Mouse (Mus musculus): ENCODE results near the gene Lgals1.

The Lgals1 gene

DNA sequence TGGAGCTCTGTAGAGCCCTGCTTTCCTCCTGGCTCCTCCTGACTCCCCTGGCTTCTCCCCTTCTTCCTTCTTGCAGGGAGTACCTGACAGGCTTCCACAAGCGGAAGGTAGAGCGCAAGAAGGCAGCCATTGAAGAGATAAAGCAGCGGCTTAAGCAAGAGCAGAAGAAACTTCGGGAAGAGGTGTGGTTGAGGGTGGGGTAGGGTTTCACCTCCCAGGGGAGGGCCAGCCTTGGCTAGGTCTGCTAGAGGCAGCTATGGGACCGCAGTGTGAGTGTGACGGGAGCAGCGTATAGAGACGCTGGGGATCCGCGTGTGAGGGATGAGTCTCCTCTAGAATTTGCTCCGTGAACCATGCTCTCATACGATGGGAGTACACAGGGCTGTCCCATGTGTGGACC lies 9.9 kb downstream of the Lgals1 start:
- DNase-seq (ENCODE audit: inconsistent age in 2 of 2, low spot score in 1 of 2) = no peak

- DNase-seq (ENCODE audit: inconsistent age in 2 of 2, low spot score in 1 of 2) = no peak
These were observed 10.8 kb downstream of the Lgals1 start for GRCm38 (mm10) chr15:78937311-78937710.

DNA sequence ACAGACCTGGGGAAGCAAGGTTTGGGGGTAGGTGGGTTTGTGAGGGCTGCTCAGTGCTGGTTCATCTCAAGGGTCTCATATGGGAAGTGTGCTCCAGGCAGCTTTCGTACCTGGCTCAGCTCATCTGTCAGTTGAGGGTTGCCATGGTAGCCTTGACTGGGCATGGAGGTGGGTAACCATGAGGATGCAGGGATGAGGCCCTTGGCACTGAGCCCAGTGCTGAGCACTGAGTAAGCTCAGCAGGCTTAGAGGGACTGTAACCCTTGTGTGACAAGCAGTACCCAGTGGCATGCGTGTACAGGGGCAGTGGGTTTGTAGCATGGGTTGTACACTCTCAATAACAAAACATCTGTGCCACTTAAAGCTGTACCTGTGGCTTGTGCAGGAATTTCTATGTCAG lies 11.4 kb downstream of the Lgals1 start:
- no peak for DNase-seq (ENCODE audit: inconsistent age in 2 of 2, low spot score in 1 of 2)

DNA sequence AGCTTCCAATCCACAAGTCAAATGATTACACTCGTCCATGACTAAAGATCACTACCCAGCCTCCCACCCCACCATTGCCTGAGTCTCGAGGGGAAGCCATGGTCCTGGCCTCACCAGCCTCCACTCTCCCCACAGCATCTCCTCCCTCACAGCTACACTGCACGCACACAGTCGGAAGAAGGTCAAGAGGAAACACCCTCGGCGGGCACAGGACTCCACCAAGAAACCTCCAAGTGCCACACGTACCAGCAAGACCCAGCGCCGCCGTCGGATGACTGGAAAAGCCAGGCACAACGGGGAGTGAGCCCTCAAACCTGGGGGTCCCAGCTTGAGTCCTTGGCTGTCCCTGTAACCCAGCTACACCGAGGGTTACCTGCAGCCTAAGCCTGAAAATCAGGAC lies 13.8 kb downstream of the Lgals1 start:
- DNase-seq (ENCODE audit: inconsistent age in 2 of 2, low spot score in 1 of 2) = no peak

DNA sequence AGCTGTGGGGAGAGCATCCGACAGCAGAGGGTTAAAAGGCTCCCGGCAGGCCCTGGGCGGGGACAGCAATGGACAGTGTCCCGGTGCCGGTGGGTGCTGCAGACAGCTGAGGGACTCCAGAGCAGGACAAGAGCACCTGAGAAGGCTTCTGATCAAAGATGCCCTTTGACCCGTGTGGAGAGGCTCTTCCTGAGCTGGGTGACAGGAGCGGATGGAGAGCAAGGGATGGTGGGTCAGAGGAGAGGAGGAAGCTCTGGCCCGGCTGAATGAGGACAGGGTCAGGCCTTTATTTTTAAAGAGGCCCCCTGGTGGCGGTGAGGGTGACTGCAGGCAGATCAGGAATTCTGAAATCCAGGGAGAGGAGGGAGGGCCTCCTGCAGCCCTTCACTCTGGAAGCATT lies 16.1 kb downstream of the Lgals1 start:
- DNase-seq (ENCODE audit: inconsistent age in 2 of 2, low spot score in 1 of 2) = peak; percentile 85 to 96

DNA sequence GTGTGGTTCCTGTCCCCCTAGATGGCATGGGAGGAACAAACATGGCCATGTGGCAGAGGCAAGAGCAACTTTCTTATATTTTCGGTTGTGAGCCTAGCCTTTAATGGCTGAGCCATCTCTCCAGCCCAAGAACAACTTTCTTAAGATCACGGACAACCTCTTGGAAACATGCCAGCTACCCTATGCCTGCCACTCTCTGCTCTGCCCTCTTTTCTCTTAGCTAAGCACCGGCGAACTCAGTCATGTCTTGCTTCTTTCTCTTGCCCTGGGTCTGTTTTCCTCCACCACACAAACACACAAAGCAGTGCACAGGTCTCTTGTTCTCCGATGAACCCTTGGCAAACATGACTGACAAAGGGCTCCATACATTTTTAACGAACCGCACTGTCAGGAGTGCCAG lies 19.7 kb downstream of the Lgals1 start:
- DNase-seq (ENCODE audit: inconsistent age in 2 of 2, low spot score in 1 of 2) = no peak

GRCm38 (mm10) chr15:78947657-78948056 lies 21.1 kb downstream of the Lgals1 start, which contains the start of gene Triobp:
Triobp (plus strand) TSS chr15:78947724.
- DNase-seq (ENCODE audit: inconsistent age in 2 of 2, low spot score in 1 of 2) = peak; percentile 91 to 94

GRCm38 (mm10) chr15:78948152-78948725 lies 21.7 kb downstream of the Lgals1 start:
- no peak for DNase-seq (ENCODE audit: inconsistent age in 2 of 2, low spot score in 1 of 2)

DNA sequence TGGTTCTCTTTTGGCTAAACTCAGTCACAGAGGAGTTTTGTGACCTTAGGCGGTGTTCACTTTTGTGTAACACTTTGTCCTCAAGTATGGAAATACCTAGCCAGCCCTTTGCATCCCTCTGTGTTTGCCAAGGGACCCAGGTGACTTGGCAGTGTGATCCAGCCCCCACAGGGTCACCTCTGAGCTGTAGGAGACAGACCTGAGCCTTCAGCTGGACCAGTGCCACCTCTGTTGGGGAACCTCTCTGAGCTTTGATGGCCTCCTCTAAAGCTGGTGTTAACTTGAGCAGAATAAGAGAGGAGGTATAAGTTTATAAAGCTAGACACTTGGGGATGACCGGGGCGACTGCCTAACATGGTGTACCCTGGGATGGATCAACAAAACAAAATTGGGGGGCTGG lies 22.4 kb downstream of the Lgals1 start:
- no peak for DNase-seq (ENCODE audit: inconsistent age in 2 of 2, low spot score in 1 of 2)

GRCm38 (mm10) chr15:78955663-78956062 lies 29.1 kb downstream of the Lgals1 start:
- DNase-seq (ENCODE audit: inconsistent age in 2 of 2, low spot score in 1 of 2) = no peak

DNA sequence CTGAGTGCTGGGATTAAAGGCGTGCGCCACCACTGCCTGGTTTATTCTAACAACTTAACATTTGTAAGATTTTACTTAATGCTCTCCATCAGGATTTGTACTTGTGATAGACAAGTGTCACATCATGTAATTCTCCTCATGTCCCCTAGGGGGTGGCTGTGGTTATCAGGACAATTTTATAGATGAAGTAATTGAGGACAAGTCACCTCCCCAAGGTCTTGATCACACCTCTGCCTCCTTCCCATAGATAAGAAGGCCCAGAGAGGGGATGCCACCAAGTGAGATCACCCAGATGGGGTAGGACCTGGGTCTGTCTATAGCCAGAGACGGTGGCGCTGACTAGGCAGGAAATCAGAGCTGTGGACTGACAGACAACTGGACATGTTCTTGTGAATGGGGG lies 29.8 kb downstream of the Lgals1 start:
- peak in 1 of 2 experiments; percentile 59 for DNase-seq (ENCODE audit: inconsistent age in 2 of 2, low spot score in 1 of 2)

- no peak for DNase-seq (ENCODE audit: inconsistent age in 2 of 2, low spot score in 1 of 2)
These were observed 30.5 kb downstream of the Lgals1 start for GRCm38 (mm10) chr15:78957021-78957420.

DNA sequence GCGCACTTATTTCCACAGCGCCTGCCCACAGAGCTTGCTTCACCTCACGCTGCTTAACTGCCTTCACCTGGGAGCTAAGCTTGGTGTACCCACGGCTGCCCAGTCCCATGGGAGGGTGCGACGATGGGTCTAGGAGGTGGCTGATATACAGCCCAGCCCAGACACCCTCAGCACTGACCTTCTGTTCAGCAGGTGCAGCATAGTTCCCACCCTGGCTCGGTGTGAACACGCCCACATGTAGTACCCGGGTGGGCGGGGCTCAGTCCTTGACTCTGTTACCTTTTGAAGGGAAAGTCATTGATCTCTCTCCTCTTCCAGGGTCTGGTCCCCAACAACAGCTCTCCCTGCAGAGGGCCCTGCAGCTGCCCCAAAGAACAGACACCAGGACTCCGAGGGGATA lies 33.0 kb downstream of the Lgals1 start:
- DNase-seq (ENCODE audit: inconsistent age in 2 of 2, low spot score in 1 of 2) = no peak

DNA sequence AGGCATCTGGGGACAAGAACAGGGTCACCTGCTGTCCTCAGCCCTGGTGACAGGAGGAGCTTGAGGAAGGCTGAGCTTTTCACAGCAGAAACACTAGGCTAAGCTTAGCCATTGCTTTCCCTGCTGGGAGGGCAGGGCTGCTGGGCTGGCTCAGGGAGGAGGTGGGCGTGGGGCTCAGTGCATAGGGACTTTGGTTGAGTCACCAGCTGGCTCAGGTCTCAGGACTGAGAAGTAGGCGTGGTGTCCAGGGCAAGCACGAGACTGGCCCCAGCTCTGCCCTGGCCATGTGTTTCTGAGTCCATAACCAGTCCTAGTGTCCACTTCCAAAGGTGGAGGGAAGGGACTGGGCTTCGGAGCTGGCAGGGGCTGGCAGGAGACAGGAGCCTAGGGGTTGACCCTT lies 33.6 kb downstream of the Lgals1 start:
- DNase-seq (ENCODE audit: inconsistent age in 2 of 2, low spot score in 1 of 2) = peak; percentile 79 to 82

DNA sequence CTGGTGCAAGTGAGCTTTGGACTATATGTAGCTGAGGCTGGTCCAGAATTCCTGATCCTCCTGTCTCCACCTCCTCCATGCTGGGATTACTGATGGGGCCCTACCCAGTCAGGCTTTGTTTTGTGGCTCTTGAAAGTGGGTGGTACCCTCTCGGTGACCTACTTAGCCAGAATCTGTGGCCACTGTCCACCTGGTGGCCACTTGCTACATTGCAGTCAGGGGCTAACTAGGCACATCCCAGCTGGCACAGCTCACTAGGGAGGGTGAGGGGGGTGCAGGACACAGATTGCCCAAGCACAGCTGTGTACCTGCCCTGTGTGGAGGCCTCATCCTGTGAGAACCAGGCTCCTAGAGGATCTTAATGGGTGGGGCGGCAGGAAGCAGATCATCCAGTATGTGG lies 36.4 kb downstream of the Lgals1 start:
- DNase-seq (ENCODE audit: inconsistent age in 2 of 2, low spot score in 1 of 2) = peak; percentile 74 to 91

DNA sequence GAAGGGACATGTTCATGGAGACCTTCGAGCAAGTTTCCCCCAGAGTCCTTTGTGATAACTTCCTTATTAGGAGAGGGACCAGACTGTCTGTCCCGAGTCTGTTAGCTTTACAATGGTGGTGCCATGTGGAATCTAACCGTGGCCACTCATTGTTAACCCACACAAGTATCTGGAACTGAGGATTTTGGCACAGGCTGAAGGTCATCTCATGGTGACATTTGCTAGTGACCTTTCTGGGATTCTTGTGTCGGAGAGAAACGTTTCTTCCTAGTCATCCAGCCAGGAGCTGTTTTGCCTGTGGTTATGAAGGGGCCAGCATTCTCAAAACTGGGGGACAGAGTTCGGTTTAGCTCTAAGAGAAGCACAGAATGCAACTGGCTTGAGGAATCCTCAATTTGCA lies 45.1 kb downstream of the Lgals1 start:
- peak; percentile 74 to 90 for DNase-seq (ENCODE audit: inconsistent age in 2 of 2, low spot score in 1 of 2)

DNA sequence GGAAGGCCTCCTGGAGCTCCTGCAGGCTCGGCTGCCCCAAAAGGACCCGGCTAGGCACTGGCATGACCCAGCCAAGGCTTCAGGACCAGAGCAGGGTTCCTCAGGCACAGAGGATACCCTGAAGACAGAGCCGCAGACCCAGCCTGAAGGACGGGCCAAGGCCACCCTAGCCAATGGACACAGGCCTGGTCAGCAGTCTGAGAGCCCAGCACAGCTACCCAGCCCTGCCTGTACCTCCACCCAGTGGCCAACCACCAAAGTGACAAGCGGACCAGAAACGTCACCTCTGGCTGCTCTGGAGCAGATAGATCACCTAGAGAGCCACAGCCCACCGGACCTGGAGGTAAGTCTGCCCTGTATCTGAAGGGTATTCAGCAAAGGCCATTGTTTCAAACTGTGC lies 47.4 kb downstream of the Lgals1 start:
- DNase-seq (ENCODE audit: inconsistent age in 2 of 2, low spot score in 1 of 2) = peak; percentile 85 to 90

- DNase-seq (ENCODE audit: inconsistent age in 2 of 2, low spot score in 1 of 2) = no peak
These were observed 51.2 kb downstream of the Lgals1 start for GRCm38 (mm10) chr15:78977676-78978159.

DNA sequence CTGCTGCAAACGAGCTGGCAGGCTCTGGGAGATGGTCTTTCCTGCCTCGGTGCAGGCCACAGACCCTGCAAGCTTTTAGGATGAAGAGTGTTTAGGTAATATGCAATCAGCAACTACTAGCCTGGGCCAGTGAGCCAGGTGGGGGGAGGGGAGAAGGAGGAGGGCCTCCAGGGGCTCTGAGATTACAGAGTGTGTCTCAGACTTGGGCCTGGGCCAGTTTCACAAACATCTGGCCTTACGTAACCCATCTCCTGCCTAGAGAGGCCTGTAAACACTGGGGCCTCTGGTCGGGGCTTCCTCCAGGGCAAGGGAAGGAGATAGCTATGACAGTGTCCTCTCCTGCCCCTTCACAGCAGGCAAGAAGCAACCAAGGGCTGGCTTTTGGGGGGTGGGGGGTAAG lies 52.4 kb downstream of the Lgals1 start:
- peak; percentile 75 to 89 for DNase-seq (ENCODE audit: inconsistent age in 2 of 2, low spot score in 1 of 2)

All from adrenal gland, adult (tissue).